ENCODE assay signal across 15 mouse cellular contexts in the genomic region with DNA sequence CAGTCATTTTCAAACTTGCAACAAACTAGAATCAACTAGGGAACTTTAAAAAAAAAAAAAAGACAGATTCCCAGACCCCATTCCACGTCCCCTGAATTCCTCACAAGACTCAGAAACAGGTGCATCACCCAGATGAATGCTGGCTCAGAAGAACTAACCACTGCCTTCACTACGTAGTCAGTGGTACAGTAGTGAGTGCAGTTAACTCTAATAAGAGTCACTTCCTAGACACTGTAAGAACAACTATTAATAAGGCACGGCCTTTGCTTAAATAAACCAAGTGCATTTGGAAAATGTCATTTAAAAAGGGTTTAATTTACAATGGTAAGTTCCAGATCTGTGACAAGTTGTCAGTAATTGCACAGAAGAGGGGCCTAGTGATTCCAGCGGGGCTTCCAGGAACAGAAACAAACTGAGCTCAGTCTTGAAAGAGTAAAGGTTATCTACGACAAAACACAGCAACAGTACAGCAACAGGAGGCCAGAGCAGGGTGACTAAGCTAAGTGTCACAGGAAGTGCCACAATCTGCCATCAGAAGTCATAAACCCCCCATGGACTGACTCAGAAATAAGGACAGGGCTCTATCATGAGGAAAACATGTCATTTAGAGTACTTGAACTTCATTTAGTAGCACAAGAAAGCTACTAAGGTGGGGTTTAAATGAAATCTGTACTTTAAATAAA. TPM values are rescaled to one million over a fixed set of nuclear protein-coding genes. Genes with fewer than 3 reads are reported as not detected.
DNase-seq lines count a peak whose midpoint lies in the region; ATAC-seq lines count a peak whose summit lies in the region.
"Had no signal": no experiment of that assay in that cellular context is flagged by ENCODE, and none has a peak within 500 bp of the region (broad histone marks: within the 10 kb centered on the region; RNA-seq: fewer than 3 reads in every experiment).

No protein-coding gene starts in this region.

- no peaks in the 10 kb centered on the region for H3K9me3 ChIP-seq in heart, embryonic 10.5 days
- no peaks in the 10 kb centered on the region for H3K9me3 ChIP-seq in liver, embryonic 13.5 days (replicated peaks)
- H3K9me3 ChIP-seq in hindbrain, embryonic 14.5 days (ENCODE audit: control insufficient read depth, low read length) = no peaks in the 10 kb centered on the region
- H3K9me3 ChIP-seq: hindbrain, embryonic 10.5 days had no signal

- peak overlapping the region; percentile 75; the same call in 1 of the 2 replicates for H3K27ac ChIP-seq in heart, embryonic 10.5 days
- peak overlapping the region; percentile 58 for H3K27ac ChIP-seq in liver, embryonic 13.5 days
- no peak overlapping the region for H3K27ac ChIP-seq in hindbrain, embryonic 14.5 days
- H3K27ac ChIP-seq: hindbrain, embryonic 10.5 days; macrophage had no signal

- 25% methylated on average over 5 of the region's 5 CpGs for WGBS in heart, embryonic 10.5 days
- WGBS in liver, embryonic 13.5 days (ENCODE audit: insufficient replicate concordance) = 23% methylated on average over 5 of the region's 5 CpGs
- WGBS in hindbrain, embryonic 14.5 days = 56% methylated on average over 5 of the region's 5 CpGs

- peaks cover 27% of the 10 kb centered on the region for H3K4me1 ChIP-seq in heart, embryonic 10.5 days
- peaks cover 27% of the 10 kb centered on the region for H3K4me1 ChIP-seq in liver, embryonic 13.5 days (replicated peaks)
- no peaks in the 10 kb centered on the region for H3K4me1 ChIP-seq in hindbrain, embryonic 14.5 days (replicated peaks; ENCODE audit: control insufficient read depth, insufficient read depth, low read length)

- DNase-seq in heart, embryonic 10.5 days (ENCODE audit: low spot score) = no peak
- no peak for DNase-seq in heart, postnatal 36 days
- peak; percentile 6 for DNase-seq in CD4-positive helper T cell, adult 2 months (ENCODE audit: low read depth, low spot score)
- peak; percentile 45 for DNase-seq in c-Kit-positive CD71-positive TER-119-positive erythroid progenitor cells, embryonic 14.5 days (ENCODE audit: low spot score)
- peak; percentile 34 for DNase-seq in liver, embryonic 13.5 days
- no peak for DNase-seq in hindbrain, embryonic 14.5 days (ENCODE audit: low spot score)
- DNase-seq in neural tube, embryonic 10.5 days (ENCODE audit: extremely low spot score, low spot score) = no peak
- no peak for DNase-seq in gastrocnemius, postnatal 10 days
- DNase-seq: cerebellum, postnatal 25 days; right cerebral cortex, postnatal 14 days had no signal

- peak; percentile 85 for ATAC-seq in liver, embryonic 13.5 days (ENCODE audit: low read depth)
- ATAC-seq in hindbrain, embryonic 14.5 days (ENCODE audit: low FRiP score) = no peak

- H3K9ac ChIP-seq in liver, embryonic 13.5 days = no peak overlapping the region; the same call in 1 of the 2 replicates
- H3K9ac ChIP-seq in hindbrain, embryonic 14.5 days = no peak overlapping the region

- H3K27me3 ChIP-seq in heart, embryonic 10.5 days (ENCODE audit: insufficient read depth, poor library complexity, severe bottlenecking) = no peaks in the 10 kb centered on the region
- H3K27me3 ChIP-seq in liver, embryonic 13.5 days = no peaks in the 10 kb centered on the region
- H3K27me3 ChIP-seq in hindbrain, embryonic 14.5 days (ENCODE audit: control insufficient read depth, insufficient read depth, low read length) = no peaks in the 10 kb centered on the region

- H3K4me2 ChIP-seq in liver, embryonic 13.5 days = no peak overlapping the region
- no peak overlapping the region for H3K4me2 ChIP-seq in hindbrain, embryonic 14.5 days (replicated peaks)

- H3K36me3 ChIP-seq in heart, embryonic 10.5 days = peaks cover 20% of the 10 kb centered on the region; the same call in 1 of the 2 replicates
- H3K36me3 ChIP-seq in liver, embryonic 13.5 days = peaks cover 8% of the 10 kb centered on the region
- peaks cover 21% of the 10 kb centered on the region for H3K36me3 ChIP-seq in hindbrain, embryonic 14.5 days (replicated peaks; ENCODE audit: control insufficient read depth, insufficient read depth)

- H3K4me3 ChIP-seq in heart, embryonic 10.5 days = no peak overlapping the region
- H3K4me3 ChIP-seq in liver, embryonic 13.5 days (replicated peaks) = no peak overlapping the region
- H3K4me3 ChIP-seq in hindbrain, embryonic 14.5 days (replicated peaks; ENCODE audit: low read length) = no peak overlapping the region
- H3K4me3 ChIP-seq: erythroblast, embryonic 14.5 days; hindbrain, embryonic 10.5 days had no signal

- intact Hi-C loops in heart, postnatal 36 days (cut with DNase I) = no loop called here

RNA-seq across cellular contexts. Expression of a gene that starts 11.1 kb away (rescaled TPM):
- 13.0 and 15.9 TPM in 2 replicates for polyA plus RNA-seq in heart, embryonic 10.5 days (2016; fragmentation: Nextera tagmentation; extraction: Ambion mirVana)
- 10 to 100 TPM in 1 of 2 experiments, 1 to 10 TPM in 1; 9.8 to 10.5 TPM for total RNA-seq in heart, postnatal 36 days (2021)
- 4.4 and 6.2 TPM in 2 replicates for polyA plus RNA-seq in liver, embryonic 13.5 days (2015; fragmentation: Nextera tagmentation; extraction: Ambion mirVana)
- 16.8 and 18.7 TPM in 2 replicates for polyA plus RNA-seq in hindbrain, embryonic 14.5 days (2014; fragmentation: Nextera tagmentation; extraction: Ambion mirVana)
- total RNA-seq in gastrocnemius, postnatal 10 days (2021) = 10 to 100 TPM; 11.3 to 12.4 TPM
- polyA plus RNA-seq: erythroblast, embryonic 14.5 days had no signal

RNA-seq across cellular contexts. Expression of a gene that starts 36.3 kb away (rescaled TPM):
- not detected in 2 replicates for polyA plus RNA-seq in heart, embryonic 10.5 days (2016; fragmentation: Nextera tagmentation; extraction: Ambion mirVana)
- total RNA-seq in heart, postnatal 36 days (2021) = not detected
- polyA plus RNA-seq in liver, embryonic 13.5 days (2015; fragmentation: Nextera tagmentation; extraction: Ambion mirVana) = not detected in 2 replicates
- not detected in 2 replicates for polyA plus RNA-seq in hindbrain, embryonic 14.5 days (2014; fragmentation: Nextera tagmentation; extraction: Ambion mirVana)
- not detected for total RNA-seq in gastrocnemius, postnatal 10 days (2021)
- total RNA-seq: adrenal gland, adult 18-20 months had no signal
- polyA plus RNA-seq: erythroblast, embryonic 14.5 days; hindbrain, embryonic 10.5 days; large intestine, adult 2 months; macrophage had no signal

Comparison
In these comparisons a context has a peak if more than half of its experiments do, and no peak if none do; other contexts are left out.
1. DNase-seq: peak in CD4-positive helper T cell, adult 2 months (single experiment), c-Kit-positive CD71-positive TER-119-positive erythroid progenitor cells, embryonic 14.5 days (single experiment) and liver, embryonic 13.5 days (single experiment); none in heart, embryonic 10.5 days (single experiment), heart, postnatal 36 days (0 of 2), hindbrain, embryonic 14.5 days (single experiment), neural tube, embryonic 10.5 days (single experiment) and gastrocnemius, postnatal 10 days (single experiment).